Mouse (Mus musculus): Measurements from ENCODE around the gene Dnah14. TPM values are rescaled to one million over a fixed set of nuclear protein-coding genes. Genes with fewer than 3 reads are reported as not detected.

Gene Dnah14
- total and polyA plus RNA-seq, 2 experiments from 2014 or later: 0.10 to 0.68 TPM

- Histone ChIP-seq H3K27me3 (ENCODE audit: insufficient read depth, low read length) (no peaks in the 10 kb centered on the region), H3K4me1 (ENCODE audit: insufficient read depth) (no peaks in the 10 kb centered on the region), H3K27ac (ENCODE audit: low read depth, low read length) (no peak overlapping the region), H3K4me2 (ENCODE audit: low read depth) (no peak overlapping the region), H3K9ac (no peak overlapping the region), H3K4me3 (ENCODE audit: low read depth, low read length) (no peak overlapping the region), H3K36me3 (ENCODE audit: insufficient read depth) (no peaks in the 10 kb centered on the region), H3K9me3 (ENCODE audit: low read length) (no peaks in the 10 kb centered on the region)
- no peak for TF ChIP-seq CTCF (IDR thresholded peaks at IDR 0.05; ENCODE audit: low read depth)
- no peak for ATAC-seq
- no peak for DNase-seq
- WGBS: 32% methylated on average over 6 of the region's 6 CpGs
Observed at GRCm38 (mm10) chr1:181789952-181790351, 213.6 kb downstream of the Dnah14 start.

GRCm38 (mm10) chr1:181793541-181793940 is 217.2 kb downstream of the Dnah14 start:
- Histone ChIP-seq H3K9ac (no peak overlapping the region), H3K4me3 (ENCODE audit: low read depth, low read length) (no peak overlapping the region), H3K4me1 (ENCODE audit: insufficient read depth) (no peaks in the 10 kb centered on the region), H3K4me2 (ENCODE audit: low read depth) (no peak overlapping the region), H3K36me3 (ENCODE audit: insufficient read depth) (no peaks in the 10 kb centered on the region), H3K27ac (ENCODE audit: low read depth, low read length) (no peak overlapping the region), H3K9me3 (ENCODE audit: low read length) (no peaks in the 10 kb centered on the region), H3K27me3 (ENCODE audit: insufficient read depth, low read length) (no peaks in the 10 kb centered on the region)
- WGBS: 27% methylated on average over 2 of the region's 2 CpGs
- DNase-seq (peak; percentile 14), ATAC-seq (no peak)
- TF ChIP-seq CTCF (IDR thresholded peaks at IDR 0.05; ENCODE audit: low read depth): no peak

GRCm38 (mm10) chr1:181799911-181800310 is 223.6 kb downstream of the Dnah14 start:
- WGBS: 77% methylated on average over 3 of the region's 3 CpGs
- Histone ChIP-seq H3K9me3 (ENCODE audit: low read length) (no peaks in the 10 kb centered on the region), H3K4me3 (ENCODE audit: low read depth, low read length) (no peak overlapping the region), H3K36me3 (ENCODE audit: insufficient read depth) (no peaks in the 10 kb centered on the region), H3K4me1 (ENCODE audit: insufficient read depth) (no peaks in the 10 kb centered on the region), H3K27ac (ENCODE audit: low read depth, low read length) (no peak overlapping the region), H3K9ac (no peak overlapping the region), H3K4me2 (ENCODE audit: low read depth) (no peak overlapping the region), H3K27me3 (ENCODE audit: insufficient read depth, low read length) (no peaks in the 10 kb centered on the region)
- DNase-seq: no peak
- TF ChIP-seq CTCF (IDR thresholded peaks at IDR 0.05; ENCODE audit: low read depth): no peak
- no peak for ATAC-seq

- Histone ChIP-seq H3K9ac (no peak overlapping the region), H3K4me3 (ENCODE audit: low read depth, low read length) (no peak overlapping the region), H3K27me3 (ENCODE audit: insufficient read depth, low read length) (no peaks in the 10 kb centered on the region), H3K9me3 (ENCODE audit: low read length) (no peaks in the 10 kb centered on the region), H3K27ac (ENCODE audit: low read depth, low read length) (no peak overlapping the region), H3K4me1 (ENCODE audit: insufficient read depth) (no peaks in the 10 kb centered on the region), H3K4me2 (ENCODE audit: low read depth) (no peak overlapping the region), H3K36me3 (ENCODE audit: insufficient read depth) (no peaks in the 10 kb centered on the region)
- DNase-seq (no peak), ATAC-seq (no peak)
- 80% methylated on average over 4 of the region's 4 CpGs for WGBS
- TF ChIP-seq CTCF (IDR thresholded peaks at IDR 0.05; ENCODE audit: low read depth): no peak
Observed at GRCm38 (mm10) chr1:181800667-181801066, 224.3 kb downstream of the Dnah14 start.

- peak; percentile 38 for DNase-seq
- 71% methylated on average over 18 of the region's 18 CpGs for WGBS
- ATAC-seq: peak; percentile 43; the same call in 1 of the 2 replicates
Observed at GRCm38 (mm10) chr1:181811481-181812223, 235.3 kb downstream of the Dnah14 start.

GRCm38 (mm10) chr1:181826716-181827115 is 250.4 kb downstream of the Dnah14 start:
- Histone ChIP-seq H3K9me3 (ENCODE audit: low read length) (no peaks in the 10 kb centered on the region), H3K4me2 (ENCODE audit: low read depth) (no peak overlapping the region), H3K4me3 (ENCODE audit: low read depth, low read length) (no peak overlapping the region), H3K36me3 (ENCODE audit: insufficient read depth) (peaks cover 75% of the 10 kb centered on the region), H3K9ac (no peak overlapping the region), H3K4me1 (ENCODE audit: insufficient read depth) (no peaks in the 10 kb centered on the region), H3K27ac (ENCODE audit: low read depth, low read length) (no peak overlapping the region), H3K27me3 (ENCODE audit: insufficient read depth, low read length) (no peaks in the 10 kb centered on the region)
- 96% methylated on average over 7 of the region's 7 CpGs for WGBS
- DNase-seq: no peak
- no peak for ATAC-seq
- no peak for TF ChIP-seq CTCF (IDR thresholded peaks at IDR 0.05; ENCODE audit: low read depth)

More at GRCm38 (mm10) chr1:181811481-181812223, 235.3 kb downstream of the Dnah14 start:
- Histone ChIP-seq H3K27ac (ENCODE audit: low read depth, low read length) (no peak overlapping the region), H3K9ac (no peak overlapping the region), H3K9me3 (ENCODE audit: low read length) (no peaks in the 10 kb centered on the region), H3K27me3 (ENCODE audit: insufficient read depth, low read length) (no peaks in the 10 kb centered on the region), H3K36me3 (ENCODE audit: insufficient read depth) (peaks cover 18% of the 10 kb centered on the region), H3K4me2 (ENCODE audit: low read depth) (no peak overlapping the region), H3K4me1 (ENCODE audit: insufficient read depth) (no peaks in the 10 kb centered on the region), H3K4me3 (ENCODE audit: low read depth, low read length) (no peak overlapping the region)
- no peak for TF ChIP-seq CTCF (IDR thresholded peaks at IDR 0.05; ENCODE audit: low read depth)

GRCm38 (mm10) chr1:181828365-181828764 is 252.0 kb downstream of the Dnah14 start:
- DNase-seq (no peak), ATAC-seq (no peak)
- no peak overlapping the region for H3K4me2 ChIP-seq (ENCODE audit: low read depth)
- H3K9ac ChIP-seq: no peak overlapping the region
- no peak overlapping the region for H3K4me3 ChIP-seq (ENCODE audit: low read depth, low read length)
- TF ChIP-seq CTCF (IDR thresholded peaks at IDR 0.05; ENCODE audit: low read depth): 0 out of 2 replicates have a peak, but pooled peaks have one; percentile 25
- H3K36me3 ChIP-seq (ENCODE audit: insufficient read depth): peaks cover 70% of the 10 kb centered on the region
- 91% methylated on average over 5 of the region's 5 CpGs for WGBS
- H3K27ac ChIP-seq (ENCODE audit: low read depth, low read length): no peak overlapping the region
- H3K4me1 ChIP-seq (ENCODE audit: insufficient read depth): no peaks in the 10 kb centered on the region
- no peaks in the 10 kb centered on the region for H3K27me3 ChIP-seq (ENCODE audit: insufficient read depth, low read length)
- no peaks in the 10 kb centered on the region for H3K9me3 ChIP-seq (ENCODE audit: low read length)

All from forebrain, postnatal 0 days (tissue).